Mouse (Mus musculus): ENCODE results near the gene Npas2.

DNA sequence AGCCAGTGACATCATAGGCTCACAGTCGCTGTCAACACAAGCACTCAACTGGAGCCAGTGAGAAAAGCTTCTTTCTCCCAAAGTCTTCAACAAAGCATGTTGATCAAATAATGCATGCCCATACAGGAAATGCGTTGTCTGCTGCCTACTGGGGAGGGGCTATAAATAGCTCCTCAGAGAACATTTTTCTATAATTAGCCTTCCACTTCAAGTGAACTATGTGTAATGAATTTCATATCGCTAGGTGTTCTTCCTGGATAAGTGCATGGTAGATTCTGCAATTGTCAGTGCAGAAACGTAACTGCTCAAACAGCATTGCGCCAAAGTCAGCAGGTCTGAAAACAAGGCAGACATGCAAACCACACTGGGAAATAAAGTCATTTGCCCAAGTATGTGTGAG lies 7.7 kb upstream of the Npas2 start:
- TF ChIP-seq CTCF (IDR thresholded peaks at IDR 0.05; ENCODE audit: control insufficient read depth, insufficient read depth, insufficient replicate concordance, low read depth, low read length), result no peak
- TF ChIP-seq POLR2A (IDR thresholded peaks at IDR 0.05; ENCODE audit: control insufficient read depth, low read depth, low read length), result no peak
